Mouse (Mus musculus) bone marrow macrophage, adult 2 months (primary cell): ENCODE data around the gene Gm5460. TPM values are rescaled to one million over a fixed set of nuclear protein-coding genes. Genes with fewer than 3 reads are reported as not detected.

Experiments
- H3K27ac ChIP-seq: 2 replicates; pipeline ENCODE4 v1.5.1; 2012; ENCODE audit warnings: low read depth, low read length; ENCODE audit not compliant: insufficient read depth
- H3K4me1 ChIP-seq: 2 replicates; pipeline ENCODE4 v1.6.1; 2012; ENCODE audit warnings: low read length; ENCODE audit not compliant: control insufficient read depth, insufficient read depth
- H3K4me3 ChIP-seq: 2 replicates; pipeline ENCODE4 v1.5.1; 2012; ENCODE audit warnings: mild to moderate bottlenecking, low read length, moderate library complexity; ENCODE audit not compliant: insufficient read depth
- CTCF ChIP-seq: IDR thresholded peaks from 2 replicates; pipeline ENCODE4 v1.5.1; 2012; ENCODE audit warnings: low read depth, mild to moderate bottlenecking, low read length, moderate library complexity
- POLR2A ChIP-seq: IDR thresholded peaks from 2 replicates; pipeline ENCODE4 v1.6.1; 2012; ENCODE audit warnings: mild to moderate bottlenecking, low read depth, low read length, borderline replicate concordance
- polyA plus RNA-seq: library from polyadenylated mRNA; stranded (reverse); fragments of >200 nt; gene quantifications from 2 replicates; pipeline ENCODE4 v1.2.4, GENCODE M21; 2012; ENCODE audit not compliant: missing spikeins, insufficient read depth, insufficient read length

Gm5460 gene
- polyA plus RNA-seq, 1 experiment = not detected

DNA sequence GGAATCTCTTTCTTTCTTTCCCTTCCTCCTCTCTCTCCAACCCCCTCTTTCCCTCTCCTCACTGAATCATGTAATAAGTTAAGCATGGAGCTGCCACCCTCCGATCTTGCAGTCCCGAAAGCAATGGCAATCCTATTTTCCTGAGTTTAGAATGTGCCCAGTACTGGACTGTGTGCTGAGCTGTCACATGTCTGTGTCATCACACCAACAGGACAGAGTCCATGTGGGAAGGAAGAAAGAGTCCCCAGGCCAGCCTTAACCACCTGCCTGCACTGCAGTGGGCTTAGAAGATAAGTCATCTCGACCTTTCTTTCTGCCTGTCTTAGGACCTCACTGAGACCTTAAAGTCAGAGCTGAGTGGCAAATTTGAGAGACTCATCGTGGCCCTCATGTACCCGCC is 74.9 kb downstream of the Gm5460 start:
- no peak overlapping the region for H3K4me3 ChIP-seq
- H3K27ac ChIP-seq = no peak overlapping the region
- no peak for TF ChIP-seq POLR2A
- TF ChIP-seq CTCF = no peak
- H3K4me1 ChIP-seq = no peaks in the 10 kb centered on the region

DNA sequence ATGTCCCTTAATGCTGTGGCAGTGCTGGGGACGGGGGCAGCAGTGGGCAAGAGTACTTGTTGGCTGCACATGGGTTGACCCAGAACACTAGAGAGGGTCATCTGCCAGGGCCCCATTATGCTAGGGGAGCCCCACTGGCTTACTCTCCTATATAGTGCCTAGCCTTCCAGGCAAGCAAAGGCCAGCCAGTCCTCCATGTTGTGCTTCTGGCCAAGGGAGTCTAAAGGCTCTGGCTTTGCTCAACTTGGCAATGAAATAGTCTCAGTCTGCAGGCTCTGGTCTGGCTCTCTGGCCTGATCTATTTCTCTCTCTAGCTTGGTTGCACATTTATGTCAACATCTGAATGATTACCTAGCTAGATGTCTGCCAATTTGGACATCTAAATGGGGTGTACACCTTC is 76.3 kb downstream of the Gm5460 start:
- H3K27ac ChIP-seq = no peak overlapping the region
- H3K4me1 ChIP-seq = no peaks in the 10 kb centered on the region
- no peak for TF ChIP-seq POLR2A
- TF ChIP-seq CTCF = no peak
- H3K4me3 ChIP-seq = no peak overlapping the region

DNA sequence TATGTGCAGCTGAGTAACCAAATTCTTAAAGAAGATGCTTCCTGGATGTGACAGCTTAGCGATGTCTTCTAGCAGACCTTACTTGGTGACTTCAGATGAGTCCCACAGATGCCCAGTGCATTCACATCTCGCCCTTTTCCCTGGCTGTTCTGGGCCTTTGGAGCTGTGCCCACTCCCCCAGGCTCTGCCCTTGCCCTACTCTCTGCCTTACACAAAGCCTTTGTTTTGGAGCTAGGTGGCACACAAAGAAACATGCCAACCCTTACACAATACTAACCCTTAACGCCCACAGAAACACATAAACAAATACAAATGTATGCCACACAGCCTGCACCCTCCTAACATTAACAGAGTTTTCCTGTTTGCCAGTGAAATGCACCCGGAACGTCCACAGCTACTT is 79.6 kb downstream of the Gm5460 start:
- TF ChIP-seq CTCF (no peak), POLR2A (no peak)
- Histone ChIP-seq H3K4me1 (no peaks in the 10 kb centered on the region), H3K4me3 (no peak overlapping the region), H3K27ac (no peak overlapping the region)

Other genes starting within 250 kb of the Gm5460 start
- not detected in 2 replicates for gene Gdf10, start 93.2 kb upstream of the Gm5460 start, polyA plus RNA-seq
- gene Gdf2, start 75.7 kb upstream of the Gm5460 start, polyA plus RNA-seq = not detected in 2 replicates
- gene Rbp3, start 62.8 kb upstream of the Gm5460 start, polyA plus RNA-seq = not detected in 2 replicates
- not detected in 2 replicates for gene Zfp488, start 38.0 kb upstream of the Gm5460 start, polyA plus RNA-seq
- not detected in 2 replicates for gene Gm30083, start 1.6 kb upstream of the Gm5460 start, polyA plus RNA-seq
- gene Antxrl, start 35.9 kb downstream of the Gm5460 start, polyA plus RNA-seq = not detected in 2 replicates
- gene Anxa8, start 69.2 kb downstream of the Gm5460 start, polyA plus RNA-seq = not detected in 2 replicates
- not detected in 2 replicates for gene A630023A22Rik, start 86.0 kb downstream of the Gm5460 start, polyA plus RNA-seq
- gene Npy4r, start 135.7 kb downstream of the Gm5460 start, polyA plus RNA-seq = not detected in 2 replicates
- not detected in 2 replicates for gene Gprin2, start 184.9 kb downstream of the Gm5460 start, polyA plus RNA-seq
- gene Syt15, start 202.8 kb downstream of the Gm5460 start, polyA plus RNA-seq = not detected in 2 replicates